Mouse (Mus musculus) lung, postnatal 0 days (tissue): Measurements from ENCODE around the gene Zfp410. TPM values are rescaled to one million over a fixed set of nuclear protein-coding genes. Genes with fewer than 3 reads are reported as not detected.
A peak's percentile ranks its signal among the peaks of the same experiment; 100 is the strongest.

ENCODE experiments used
- ATAC-seq: fragments of 200-750 bp; cut with Nextera tagmentation; 2 replicates; pipeline ENCODE4 v1.8.0; 2017; ENCODE audit warnings: moderate library complexity
- DNase-seq: peaks from one replicate; pipeline ENCODE4 v3.0.0-alpha.2; 2016; ENCODE audit warnings: low spot score
- H3K27ac ChIP-seq: fragments of 300-500 bp; sonication (generic); 2 replicates; pipeline ENCODE4 v1.5.1; 2014; ENCODE audit warnings: antibody characterized with exemption, mild to moderate bottlenecking, low read length, mixed read lengths
- H3K27me3 ChIP-seq: fragments of 300-500 bp; sonication (generic); replicated peaks from 2 replicates; pipeline ENCODE4 v1.6.1; 2014; ENCODE audit warnings: low read length, mixed read lengths; ENCODE audit not compliant: insufficient read depth
- H3K36me3 ChIP-seq: fragments of 300-500 bp; sonication (generic); 2 replicates; pipeline ENCODE4 v1.6.1; 2014; ENCODE audit warnings: low read length, mixed read lengths; ENCODE audit not compliant: insufficient read depth
- H3K4me1 ChIP-seq: fragments of 300-500 bp; sonication (generic); 2 replicates; pipeline ENCODE4 v1.6.1; 2014; ENCODE audit warnings: antibody characterized with exemption, low read depth, low read length, mixed read lengths; ENCODE audit not compliant: insufficient read depth
- H3K4me2 ChIP-seq: fragments of 300-500 bp; sonication (generic); replicated peaks from 2 replicates; pipeline ENCODE4 v1.6.1; 2014; ENCODE audit warnings: low read depth, mild to moderate bottlenecking, low read length, moderate library complexity, mixed read lengths
- H3K4me3 ChIP-seq: fragments of 300-500 bp; sonication (generic); 2 replicates; pipeline ENCODE4 v1.5.1; 2014; ENCODE audit warnings: low read depth, low read length
- H3K9ac ChIP-seq: fragments of 300-500 bp; sonication (generic); replicated peaks from 2 replicates; pipeline ENCODE4 v1.6.1; 2014; ENCODE audit warnings: low read depth, mild to moderate bottlenecking
- H3K9me3 ChIP-seq: fragments of 300-500 bp; sonication (generic); 2 replicates; pipeline ENCODE4 v1.6.1; 2016; ENCODE audit warnings: low read length, mixed read lengths
- CTCF ChIP-seq: IDR thresholded peaks from 2 replicates; pipeline ENCODE4 v1.5.1; 2016; ENCODE audit warnings: antibody characterized with exemption, mild to moderate bottlenecking
- EP300 ChIP-seq: IDR thresholded peaks from 2 replicates; pipeline ENCODE4 v1.6.1; 2016; ENCODE audit warnings: antibody characterized with exemption, mild to moderate bottlenecking, control low read depth
- WGBS: fragments of 180-500 bp; shearing (Covaris S2); extraction: QIAGEN DNeasy Blood & Tissue Kit; methylation state at CpG from one replicate; pipeline ENCODE4 v1.1.7; 2014; 5-methylcytosine and 5-hydroxymethylcytosine counted together
- polyA plus RNA-seq: library from polyadenylated mRNA; unstranded; fragments of >200 nt; fragmentation: Nextera tagmentation; extraction: Ambion mirVana; gene quantifications from 2 replicates; pipeline ENCODE4 v1.2.1, GENCODE M21; 2015

The Zfp410 gene
- polyA plus RNA-seq, result 44.9 and 49.0 TPM in 2 replicates

- WGBS, result under 1% methylated on average over 72 of the region's 77 CpGs
- DNase-seq, result peak; percentile 95
- no peaks in the 10 kb centered on the region for H3K9me3 ChIP-seq
- H3K4me1 ChIP-seq, result peaks cover 8% of the 10 kb centered on the region; the same call in 1 of the 2 replicates
- H3K36me3 ChIP-seq, result no peaks in the 10 kb centered on the region
- H3K27ac ChIP-seq, result peak within 1 kb of the TSS; percentile 96
- peak within 1 kb of the TSS; percentile 86 for H3K4me2 ChIP-seq
- H3K27me3 ChIP-seq, result no peaks in the 10 kb centered on the region
- H3K9ac ChIP-seq, result peak within 1 kb of the TSS; percentile 96
- peak; percentile 96 for ATAC-seq
- TF ChIP-seq EP300 (peak; percentile 65), CTCF (peak; percentile 26; the same call in 1 of the 2 replicates)
- H3K4me3 ChIP-seq, result peak within 1 kb of the TSS; percentile 99
These were observed at the start of gene Zfp410 for GRCm38 (mm10) chr12:84316721-84317621. Gene Zfp410, plus strand, starts transcription at chr12:84316852.

- Histone ChIP-seq H3K9me3 (no peaks in the 10 kb centered on the region), H3K4me1 (no peaks in the 10 kb centered on the region), H3K36me3 (no peaks in the 10 kb centered on the region), H3K27me3 (no peaks in the 10 kb centered on the region), H3K4me2 (no peak overlapping the region), H3K27ac (no peak overlapping the region), H3K4me3 (no peak overlapping the region), H3K9ac (no peak overlapping the region)
- WGBS, result 58% methylated on average over 2 of the region's 2 CpGs
- ATAC-seq (no peak), DNase-seq (no peak)
- TF ChIP-seq EP300, result no peak
- TF ChIP-seq CTCF, result no peak
These were observed 49.4 kb upstream of the Zfp410 start for GRCm38 (mm10) chr12:84267264-84267663.

DNA sequence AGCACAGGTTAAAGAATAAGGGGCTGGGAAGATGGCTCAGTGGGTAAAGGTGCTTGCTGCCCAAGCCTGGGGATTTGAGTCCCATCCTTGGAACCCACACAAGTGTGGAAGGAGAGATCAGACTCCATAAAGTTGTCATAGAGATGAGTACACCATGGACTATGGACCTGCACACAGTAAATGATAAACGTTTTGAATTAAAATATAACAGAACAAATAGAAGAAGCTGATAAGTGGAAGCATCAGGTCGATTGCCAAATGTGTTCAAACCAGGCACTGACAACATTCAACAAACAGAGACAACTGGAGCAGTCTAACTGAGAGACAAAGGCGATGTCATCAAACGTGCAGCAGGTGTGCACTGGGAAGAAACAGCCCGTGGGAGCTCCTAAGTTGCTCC, 43.3 kb upstream of the Zfp410 start:
- Histone ChIP-seq H3K4me1 (no peaks in the 10 kb centered on the region), H3K9me3 (no peaks in the 10 kb centered on the region), H3K36me3 (no peaks in the 10 kb centered on the region), H3K4me3 (no peak overlapping the region), H3K27me3 (no peaks in the 10 kb centered on the region), H3K4me2 (no peak overlapping the region), H3K9ac (no peak overlapping the region), H3K27ac (no peak overlapping the region)
- TF ChIP-seq CTCF (no peak), EP300 (no peak)
- no peak for ATAC-seq
- no peak for DNase-seq
- 69% methylated on average over 5 of the region's 5 CpGs for WGBS

DNA sequence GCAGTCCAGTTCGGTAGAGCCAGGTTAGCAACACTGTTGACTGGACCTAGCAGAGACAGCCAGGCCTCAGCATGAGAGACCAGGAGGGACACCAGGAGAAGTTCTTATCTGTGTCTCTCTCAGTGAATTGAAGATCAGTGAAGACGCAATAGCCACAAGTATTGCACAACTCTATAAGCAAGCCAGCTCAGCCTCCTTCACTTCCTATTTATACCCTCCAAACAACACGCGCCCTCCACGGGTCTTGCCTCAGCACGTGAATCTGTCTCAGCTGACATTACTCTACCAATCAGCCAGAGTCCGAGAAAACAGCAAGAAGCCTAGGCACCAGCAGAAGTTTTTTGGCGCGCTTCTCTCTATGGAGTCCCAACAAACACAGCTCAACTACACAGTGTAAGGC, 41.4 kb upstream of the Zfp410 start:
- no peaks in the 10 kb centered on the region for H3K36me3 ChIP-seq
- WGBS, result 83% methylated on average over 9 of the region's 9 CpGs
- no peak overlapping the region for H3K27ac ChIP-seq
- DNase-seq, result peak; percentile 73
- no peaks in the 10 kb centered on the region for H3K4me1 ChIP-seq
- no peak overlapping the region for H3K4me2 ChIP-seq
- no peaks in the 10 kb centered on the region for H3K27me3 ChIP-seq
- peak; percentile 58 for ATAC-seq
- no peak overlapping the region for H3K9ac ChIP-seq
- H3K9me3 ChIP-seq, result no peaks in the 10 kb centered on the region
- TF ChIP-seq EP300, result no peak
- TF ChIP-seq CTCF, result no peak
- no peak overlapping the region for H3K4me3 ChIP-seq

- Histone ChIP-seq H3K4me1 (no peaks in the 10 kb centered on the region), H3K4me3 (no peak overlapping the region), H3K27me3 (no peaks in the 10 kb centered on the region), H3K9ac (no peak overlapping the region), H3K27ac (no peak overlapping the region), H3K4me2 (no peak overlapping the region), H3K36me3 (no peaks in the 10 kb centered on the region), H3K9me3 (no peaks in the 10 kb centered on the region)
- TF ChIP-seq EP300, result no peak
- no peak for TF ChIP-seq CTCF
- peak; percentile 12 for DNase-seq
- ATAC-seq, result peak; percentile 21; the same call in 1 of the 2 replicates
- WGBS, result 53% methylated on average over 2 of the region's 2 CpGs
These were observed 40.4 kb upstream of the Zfp410 start for GRCm38 (mm10) chr12:84276288-84276687.

- Histone ChIP-seq H3K9ac (no peak overlapping the region), H3K9me3 (no peaks in the 10 kb centered on the region), H3K27me3 (no peaks in the 10 kb centered on the region), H3K36me3 (no peaks in the 10 kb centered on the region), H3K4me2 (no peak overlapping the region), H3K4me1 (no peaks in the 10 kb centered on the region), H3K4me3 (no peak overlapping the region), H3K27ac (no peak overlapping the region)
- ATAC-seq (no peak), DNase-seq (no peak)
- TF ChIP-seq CTCF, result peak; percentile 27; the same call in 1 of the 2 replicates
- no peak for TF ChIP-seq EP300
- 83% methylated on average over 4 of the region's 4 CpGs for WGBS
These were observed 39.9 kb upstream of the Zfp410 start for GRCm38 (mm10) chr12:84276799-84277198.
